Mouse (Mus musculus) limb, embryonic 11.5 days (tissue): ENCODE results near the gene Ginm1. TPM values are rescaled to one million over a fixed set of nuclear protein-coding genes. Genes with fewer than 3 reads are reported as not detected.

Experiments used
- ATAC-seq: fragments of 200-750 bp; cut with Nextera tagmentation; 2 replicates; pipeline ENCODE4 v1.8.0; 2017; ENCODE audit warnings: low read depth; ENCODE audit not compliant: insufficient number of reproducible peaks, low FRiP score, low TSS enrichment
- DNase-seq: peaks from one replicate; pipeline ENCODE4 v3.0.0-alpha.2; 2015; ENCODE audit warnings: low spot score
- H3K27ac ChIP-seq: fragments of 300-500 bp; sonication (generic); replicated peaks from 2 replicates; pipeline ENCODE4 v1.5.1; 2014; ENCODE audit warnings: low read depth, mild to moderate bottlenecking, low read length
- H3K27me3 ChIP-seq: fragments of 300-500 bp; sonication (generic); 2 replicates; pipeline ENCODE4 v1.6.1; 2014; ENCODE audit warnings: mild to moderate bottlenecking, low read length, mixed read lengths; ENCODE audit not compliant: control insufficient read depth, insufficient read depth
- H3K36me3 ChIP-seq: fragments of 300-500 bp; sonication (generic); 2 replicates; pipeline ENCODE4 v1.6.1; 2014; ENCODE audit warnings: mild to moderate bottlenecking, low read length, moderate library complexity, mixed read lengths; ENCODE audit not compliant: control insufficient read depth, insufficient read depth
- H3K4me1 ChIP-seq: fragments of 300-500 bp; sonication (generic); 2 replicates; pipeline ENCODE4 v1.6.1; 2014; ENCODE audit warnings: low read length, mixed read lengths; ENCODE audit not compliant: control insufficient read depth, insufficient read depth
- H3K4me2 ChIP-seq: fragments of 300-500 bp; sonication (generic); 2 replicates; pipeline ENCODE4 v1.6.1; 2014; ENCODE audit warnings: low read depth, mild to moderate bottlenecking, moderate library complexity; ENCODE audit not compliant: severe bottlenecking
- H3K4me3 ChIP-seq: fragments of 300-500 bp; sonication (generic); 2 replicates; pipeline ENCODE4 v1.5.1; 2014; ENCODE audit warnings: low read depth, low read length
- H3K9ac ChIP-seq: fragments of 300-500 bp; sonication (generic); 2 replicates; pipeline ENCODE4 v1.6.1; 2014; ENCODE audit warnings: mild to moderate bottlenecking, low read length
- H3K9me3 ChIP-seq: fragments of 300-500 bp; sonication (generic); 2 replicates; pipeline ENCODE4 v1.6.1; 2016; ENCODE audit warnings: low read length; ENCODE audit not compliant: control insufficient read depth
- WGBS: fragments of 180-500 bp; shearing (Covaris S2); extraction: QIAGEN DNeasy Blood & Tissue Kit; methylation state at CpG from one replicate; pipeline ENCODE4 v1.1.7; 2014; 5-methylcytosine and 5-hydroxymethylcytosine counted together
- polyA plus RNA-seq: library from polyadenylated mRNA; unstranded; fragments of >200 nt; fragmentation: Nextera tagmentation; extraction: Ambion mirVana; gene quantifications from 2 replicates; pipeline ENCODE4 v1.2.1, GENCODE M21; 2014

Ginm1 gene
- polyA plus RNA-seq, result 51.4 and 53.9 TPM in 2 replicates

- DNase-seq (peak; percentile 91), ATAC-seq (peak; percentile 90)
- Histone ChIP-seq H3K36me3 (peaks cover 2% of the 10 kb centered on the region; the same call in 1 of the 2 replicates), H3K4me2 (peak within 1 kb of the TSS; percentile 86), H3K9me3 (no peaks in the 10 kb centered on the region), H3K4me3 (peak within 1 kb of the TSS; percentile 73), H3K27me3 (no peaks in the 10 kb centered on the region), H3K9ac (peak within 1 kb of the TSS; percentile 89), H3K27ac (peak within 1 kb of the TSS; percentile 14; the same call in 1 of the 2 replicates), H3K4me1 (peaks cover 5% of the 10 kb centered on the region; the same call in 1 of the 2 replicates)
- under 1% methylated on average over 52 of the region's 52 CpGs for WGBS
Observed at GRCm38 (mm10) chr10:7792751-7793385, at the start of gene Ginm1, which contains the start of gene Ppil4. Gene Ginm1, minus strand, starts transcription at chr10:7792824. Gene Ppil4, plus strand, starts transcription at chr10:7792891.

GRCm38 (mm10) chr10:7841571-7842080 is 49.0 kb upstream of the Ginm1 start:
- H3K9ac ChIP-seq, result no peak overlapping the region
- no peaks in the 10 kb centered on the region for H3K36me3 ChIP-seq
- no peak overlapping the region for H3K27ac ChIP-seq
- 68% methylated on average over 14 of the region's 14 CpGs for WGBS
- no peak for ATAC-seq
- H3K4me3 ChIP-seq, result no peak overlapping the region
- no peaks in the 10 kb centered on the region for H3K4me1 ChIP-seq
- H3K9me3 ChIP-seq, result no peaks in the 10 kb centered on the region
- H3K4me2 ChIP-seq, result no peak overlapping the region
- DNase-seq, result no peak
- no peaks in the 10 kb centered on the region for H3K27me3 ChIP-seq

- WGBS, result 64% methylated on average over 3 of the region's 3 CpGs
- no peak for DNase-seq
- ATAC-seq, result no peak
Observed at GRCm38 (mm10) chr10:7840785-7841184, 48.2 kb upstream of the Ginm1 start.

GRCm38 (mm10) chr10:7840353-7840733 is 47.7 kb upstream of the Ginm1 start:
- Histone ChIP-seq H3K36me3 (no peaks in the 10 kb centered on the region), H3K4me2 (no peak overlapping the region), H3K9ac (no peak overlapping the region), H3K9me3 (no peaks in the 10 kb centered on the region), H3K4me3 (no peak overlapping the region), H3K27ac (no peak overlapping the region), H3K4me1 (no peaks in the 10 kb centered on the region), H3K27me3 (no peaks in the 10 kb centered on the region)
- DNase-seq (no peak), ATAC-seq (no peak)
- 84% methylated on average over 2 of the region's 2 CpGs for WGBS

More at GRCm38 (mm10) chr10:7840785-7841184, 48.2 kb upstream of the Ginm1 start:
- H3K4me1 ChIP-seq, result no peaks in the 10 kb centered on the region
- H3K36me3 ChIP-seq, result no peaks in the 10 kb centered on the region
- H3K9ac ChIP-seq, result no peak overlapping the region
- H3K27ac ChIP-seq, result no peak overlapping the region
- no peaks in the 10 kb centered on the region for H3K27me3 ChIP-seq
- no peaks in the 10 kb centered on the region for H3K9me3 ChIP-seq
- no peak overlapping the region for H3K4me3 ChIP-seq
- H3K4me2 ChIP-seq, result no peak overlapping the region

GRCm38 (mm10) chr10:7839551-7840352 is 47.1 kb upstream of the Ginm1 start:
- DNase-seq (no peak), ATAC-seq (no peak)
- Histone ChIP-seq H3K9ac (no peak overlapping the region), H3K4me1 (no peaks in the 10 kb centered on the region), H3K4me2 (no peak overlapping the region), H3K9me3 (no peaks in the 10 kb centered on the region), H3K36me3 (no peaks in the 10 kb centered on the region), H3K27me3 (no peaks in the 10 kb centered on the region), H3K27ac (no peak overlapping the region), H3K4me3 (no peak overlapping the region)
- 91% methylated on average over 22 of the region's 22 CpGs for WGBS

- H3K9ac ChIP-seq, result no peak overlapping the region
- no peaks in the 10 kb centered on the region for H3K4me1 ChIP-seq
- H3K27me3 ChIP-seq, result no peaks in the 10 kb centered on the region
- no peak overlapping the region for H3K27ac ChIP-seq
- H3K9me3 ChIP-seq, result no peaks in the 10 kb centered on the region
- WGBS, result 83% methylated on average over 5 of the region's 5 CpGs
- H3K4me2 ChIP-seq, result no peak overlapping the region
- H3K4me3 ChIP-seq, result no peak overlapping the region
- DNase-seq (no peak), ATAC-seq (no peak)
- no peaks in the 10 kb centered on the region for H3K36me3 ChIP-seq
Observed at GRCm38 (mm10) chr10:7838874-7839421, 46.3 kb upstream of the Ginm1 start.

GRCm38 (mm10) chr10:7838036-7838435 is 45.4 kb upstream of the Ginm1 start:
- Histone ChIP-seq H3K27ac (no peak overlapping the region), H3K4me1 (no peaks in the 10 kb centered on the region), H3K27me3 (no peaks in the 10 kb centered on the region), H3K9me3 (no peaks in the 10 kb centered on the region), H3K36me3 (no peaks in the 10 kb centered on the region), H3K9ac (no peak overlapping the region), H3K4me2 (no peak overlapping the region), H3K4me3 (no peak overlapping the region)
- no peak for ATAC-seq
- WGBS, result 90% methylated on average over 8 of the region's 8 CpGs
- DNase-seq, result no peak

GRCm38 (mm10) chr10:7837446-7837845 is 44.8 kb upstream of the Ginm1 start:
- H3K4me2 ChIP-seq, result no peak overlapping the region
- WGBS, result 92% methylated on average over 8 of the region's 8 CpGs
- H3K9ac ChIP-seq, result no peak overlapping the region
- H3K9me3 ChIP-seq, result no peaks in the 10 kb centered on the region
- H3K4me3 ChIP-seq, result no peak overlapping the region
- H3K36me3 ChIP-seq, result no peaks in the 10 kb centered on the region
- ATAC-seq (no peak), DNase-seq (no peak)
- peaks cover under 1% of the 10 kb centered on the region; the same call in 1 of the 2 replicates for H3K4me1 ChIP-seq
- no peak overlapping the region for H3K27ac ChIP-seq
- H3K27me3 ChIP-seq, result no peaks in the 10 kb centered on the region
